Mouse (Mus musculus) bone marrow macrophage, adult 2 months (primary cell): ENCODE measurements at regions not wholly inside any gene's neighbourhood (a gene's known extent, or its start where the extent isn't known, plus 50 kb on each side); places are given as distances from the start of the nearest gene placed in this dataset.

Experiments used
- CTCF ChIP-seq: IDR thresholded peaks from 2 replicates; pipeline ENCODE4 v1.5.1; 2012; ENCODE audit warnings: low read depth, mild to moderate bottlenecking, low read length, moderate library complexity
- POLR2A ChIP-seq: IDR thresholded peaks from 2 replicates; pipeline ENCODE4 v1.6.1; 2012; ENCODE audit warnings: mild to moderate bottlenecking, low read depth, low read length, borderline replicate concordance

DNA sequence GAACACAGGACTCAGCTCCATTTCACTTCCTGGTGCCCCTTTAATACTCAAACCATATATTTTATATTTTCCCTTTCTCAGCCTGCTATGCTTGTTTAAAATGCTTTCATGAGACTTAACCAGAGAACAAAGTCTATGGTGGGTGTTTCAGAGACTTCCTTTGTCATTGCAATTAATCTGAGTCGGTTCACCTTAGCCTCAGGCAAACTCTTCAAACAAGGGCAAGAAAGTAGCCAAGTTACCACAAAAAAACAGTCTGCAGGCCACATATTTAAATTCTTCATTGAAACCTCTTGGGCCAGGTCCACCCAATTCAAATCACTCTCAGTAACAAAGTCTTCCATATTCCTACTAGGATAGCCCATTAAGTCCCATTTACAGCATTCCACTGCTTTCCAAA, 70.8 kb downstream of the Dio3 start:
- TF ChIP-seq POLR2A (no peak), CTCF (no peak)
